Mouse (Mus musculus) brain, embryonic 14.5 days (tissue): Measurements from ENCODE around the gene Zc3h18.

Experiments
- CTCF ChIP-seq: fragments of 200-500 bp; IDR thresholded peaks from 2 replicates; pipeline ENCODE4 v1.5.1; 2012; ENCODE audit warnings: inconsistent platforms, mild to moderate bottlenecking, moderate library complexity, borderline replicate concordance; ENCODE audit not compliant: insufficient read depth, insufficient read length; ENCODE audit errors: extremely low read depth
- POLR2A ChIP-seq: fragments of 200-500 bp; IDR thresholded peaks from 2 replicates; pipeline ENCODE4 v1.6.1; 2012; ENCODE audit warnings: mild to moderate bottlenecking, inconsistent platforms, borderline replicate concordance; ENCODE audit not compliant: poor library complexity, insufficient read depth, insufficient read length, severe bottlenecking; ENCODE audit errors: extremely low read depth

GRCm38 (mm10) chr8:122375751-122376364 lies 551 bp upstream of the Zc3h18 start:
- TF ChIP-seq POLR2A (no peak), CTCF (no peak)
